Mouse (Mus musculus) heart, embryonic 14.5 days (tissue): Measurements from ENCODE around the gene Hsd3b7. TPM values are rescaled to one million over a fixed set of nuclear protein-coding genes. Genes with fewer than 3 reads are reported as not detected.
"Not testable (repeated sequence)": the region's sequence is repeated elsewhere in the genome, so short reads cannot be mapped to it uniquely, and the experiment has no call there.

ENCODE experiments used
- ATAC-seq: fragments of 200-750 bp; cut with Nextera tagmentation; 2 replicates; pipeline ENCODE4 v1.8.0; 2017; ENCODE audit warnings: low read depth, moderate TSS enrichment; ENCODE audit not compliant: insufficient number of reproducible peaks, insufficient read depth, low FRiP score
- H3K27ac ChIP-seq, 2 experiments: fragments of 200-500 bp in 1 of 2; fragments of 300-500 bp in 1 of 2; sonication (generic) in 1 of 2; replicated peaks in 1 of 2; 2 replicates each; pipeline ENCODE4 v1.5.1; 2012 to 2014; ENCODE audit warnings: low read depth in 2 of 2, low read length in 2 of 2, control low read depth in 1 of 2, mild to moderate bottlenecking in 1 of 2, mixed read lengths in 1 of 2; ENCODE audit not compliant: control insufficient read depth in 1 of 2, insufficient read depth in 1 of 2
- H3K27me3 ChIP-seq: fragments of 300-500 bp; sonication (generic); 2 replicates; pipeline ENCODE4 v1.6.1; 2014; ENCODE audit warnings: mild to moderate bottlenecking, low read length, control low read depth; ENCODE audit not compliant: control insufficient read depth, insufficient read depth
- H3K36me3 ChIP-seq: fragments of 300-500 bp; sonication (generic); 2 replicates; pipeline ENCODE4 v1.6.1; 2014; ENCODE audit warnings: mild to moderate bottlenecking, control low read depth, low read length, mixed read lengths; ENCODE audit not compliant: control insufficient read depth, insufficient read depth
- H3K4me1 ChIP-seq, 2 experiments: fragments of 200-500 bp in 1 of 2; fragments of 300-500 bp in 1 of 2; sonication (generic) in 1 of 2; 2 replicates each; pipeline ENCODE4 v1.6.1; 2012 to 2014; ENCODE audit warnings: low read length in 2 of 2, control low read depth in 1 of 2, mixed read lengths in 1 of 2; ENCODE audit not compliant: control insufficient read depth in 2 of 2, insufficient read depth in 2 of 2
- H3K4me2 ChIP-seq: fragments of 300-500 bp; sonication (generic); 2 replicates; pipeline ENCODE4 v1.6.1; 2014; ENCODE audit warnings: mild to moderate bottlenecking, low read length
- H3K4me3 ChIP-seq, 2 experiments: fragments of 200-500 bp in 1 of 2; fragments of 300-500 bp in 1 of 2; sonication (generic) in 1 of 2; 2 replicates each; pipeline ENCODE4 v1.5.1; 2012 to 2014; ENCODE audit warnings: low read length in 2 of 2, mild to moderate bottlenecking in 2 of 2, control low read depth in 1 of 2, low read depth in 1 of 2, moderate library complexity in 1 of 2; ENCODE audit not compliant: control insufficient read depth in 1 of 2, insufficient read depth in 1 of 2
- H3K9ac ChIP-seq: fragments of 300-500 bp; sonication (generic); 2 replicates; pipeline ENCODE4 v1.6.1; 2014; ENCODE audit warnings: mild to moderate bottlenecking, low read length
- H3K9me3 ChIP-seq: fragments of 300-500 bp; sonication (generic); 2 replicates; pipeline ENCODE4 v1.6.1; 2016; ENCODE audit warnings: low read length, control low read depth; ENCODE audit not compliant: control insufficient read depth
- WGBS: fragments of 180-500 bp; shearing (Covaris S2); extraction: QIAGEN DNeasy Blood & Tissue Kit; methylation state at CpG from one replicate; pipeline ENCODE4 v1.1.7; 2014; 5-methylcytosine and 5-hydroxymethylcytosine counted together
- polyA plus RNA-seq: library from polyadenylated mRNA; unstranded; fragments of >200 nt; fragmentation: Nextera tagmentation; extraction: Ambion mirVana; gene quantifications from 2 replicates; pipeline ENCODE4 v1.2.1, GENCODE M21; 2014

Hsd3b7 gene
- polyA plus RNA-seq, 1 experiment from 2014 or later, result 22.2 TPM

- WGBS, result 0% methylated on average over 24 of the region's 24 CpGs
- Histone ChIP-seq H3K9ac (peak within 1 kb of the TSS; percentile 87), H3K36me3 (peaks cover 36% of the 10 kb centered on the region), H3K4me3 (peak within 1 kb of the TSS; percentile 69 to 90), H3K9me3 (no peaks in the 10 kb centered on the region), H3K27me3 (no peaks in the 10 kb centered on the region), H3K27ac (peak within 1 kb of the TSS; percentile 84 to 85), H3K4me2 (peak within 1 kb of the TSS; percentile 93), H3K4me1 (peaks cover 8 to 12% of the 10 kb centered on the region in 2 experiments)
- peak; percentile 77 for ATAC-seq
Measured at GRCm38 (mm10) chr7:127769651-127770038, 30.8 kb upstream of the Hsd3b7 start, which contains the start of gene Orai3. TSS of gene Orai3 (plus strand) at chr7:127769815.

GRCm38 (mm10) chr7:127770039-127770905, 30.1 kb upstream of the Hsd3b7 start:
- H3K9me3 ChIP-seq, result no peaks in the 10 kb centered on the region
- 0 out of 2 replicates have a peak, but pooled peaks have one; percentile 4 for ATAC-seq
- 1% methylated on average over 27 of the region's 27 CpGs for WGBS
- peaks cover 8 to 12% of the 10 kb centered on the region in 2 experiments for H3K4me1 ChIP-seq
- H3K4me3 ChIP-seq, result peak overlapping the region; percentile 69 to 90
- peak overlapping the region; percentile 93 for H3K4me2 ChIP-seq
- H3K27ac ChIP-seq, result peak overlapping the region; percentile 84 to 85
- H3K9ac ChIP-seq, result peak overlapping the region; percentile 87
- H3K27me3 ChIP-seq, result no peaks in the 10 kb centered on the region
- peaks cover 30% of the 10 kb centered on the region for H3K36me3 ChIP-seq

GRCm38 (mm10) chr7:127771262-127771661, 29.1 kb upstream of the Hsd3b7 start:
- peak overlapping the region; percentile 87; the same call in 1 of the 2 replicates for H3K9ac ChIP-seq
- H3K9me3 ChIP-seq, result no peaks in the 10 kb centered on the region
- WGBS, result 67% methylated on average over 5 of the region's 5 CpGs
- H3K27me3 ChIP-seq, result no peaks in the 10 kb centered on the region
- H3K27ac ChIP-seq, result no peak overlapping the region
- H3K4me1 ChIP-seq, result peaks cover 10 to 14% of the 10 kb centered on the region in 2 experiments
- H3K4me2 ChIP-seq, result peak overlapping the region; percentile 93
- ATAC-seq, result no peak
- H3K4me3 ChIP-seq, result no peak overlapping the region; a peak in 1 of 4 replicates
- H3K36me3 ChIP-seq, result peaks cover 20% of the 10 kb centered on the region

- Histone ChIP-seq H3K9ac (no peak overlapping the region), H3K9me3 (no peaks in the 10 kb centered on the region), H3K27ac (no peak overlapping the region), H3K4me3 (no peak overlapping the region), H3K36me3 (peaks cover 12% of the 10 kb centered on the region), H3K4me2 (no peak overlapping the region), H3K27me3 (no peaks in the 10 kb centered on the region), H3K4me1 (peaks cover 10 to 14% of the 10 kb centered on the region in 2 experiments)
- no peak for ATAC-seq
- WGBS, result 68% methylated on average over 3 of the region's 3 CpGs
Measured at GRCm38 (mm10) chr7:127772080-127772479, 28.3 kb upstream of the Hsd3b7 start.

GRCm38 (mm10) chr7:127772557-127772956, 27.8 kb upstream of the Hsd3b7 start:
- Histone ChIP-seq H3K9ac (no peak overlapping the region), H3K36me3 (peaks cover 7% of the 10 kb centered on the region), H3K9me3 (no peaks in the 10 kb centered on the region), H3K4me3 (no peak overlapping the region), H3K4me1 (peaks cover 10 to 14% of the 10 kb centered on the region in 2 experiments), H3K27me3 (no peaks in the 10 kb centered on the region), H3K4me2 (no peak overlapping the region), H3K27ac (no peak overlapping the region)
- WGBS, result 84% methylated on average over 1 of the region's 1 CpGs
- no peak for ATAC-seq

GRCm38 (mm10) chr7:127773664-127774384, 26.6 kb upstream of the Hsd3b7 start:
- H3K9ac ChIP-seq, result no peak overlapping the region
- no peaks in the 10 kb centered on the region for H3K9me3 ChIP-seq
- no peak overlapping the region for H3K4me2 ChIP-seq
- peaks cover 4% of the 10 kb centered on the region for H3K36me3 ChIP-seq
- no peak overlapping the region for H3K27ac ChIP-seq
- no peak overlapping the region for H3K4me3 ChIP-seq
- WGBS, result 38% methylated on average over 9 of the region's 9 CpGs
- H3K27me3 ChIP-seq, result no peaks in the 10 kb centered on the region
- H3K4me1 ChIP-seq, result peaks cover 12 to 21% of the 10 kb centered on the region in 2 experiments
- no peak for ATAC-seq

- peak overlapping the region; percentile 96 for H3K9ac ChIP-seq
- not testable (repeated sequence) for ATAC-seq
- 68% methylated on average over 7 of the region's 7 CpGs for WGBS
Measured at GRCm38 (mm10) chr7:127775837-127776236, 24.6 kb upstream of the Hsd3b7 start.

More at GRCm38 (mm10) chr7:127775837-127776236, 24.6 kb upstream of the Hsd3b7 start:
- H3K4me3 ChIP-seq, result peak overlapping the region; percentile 85 to 92
- H3K27me3 ChIP-seq, H3K9me3 ChIP-seq: not testable (repeated sequence)
- peaks cover 24% of the 10 kb centered on the region for H3K36me3 ChIP-seq
- H3K4me1 ChIP-seq, result peaks cover 4 to 12% of the 10 kb centered on the region in 2 experiments; a peak in 3 of 4 replicates
- peak overlapping the region in 1 of 2 experiments; percentile 99; a peak in 3 of 4 replicates for H3K27ac ChIP-seq
- peak overlapping the region; percentile 87 for H3K4me2 ChIP-seq
